Mouse (Mus musculus): ENCODE data around the gene Gpatch1.
A peak's percentile ranks its signal among the peaks of the same experiment; 100 is the strongest.

Gene Gpatch1

GRCm38 (mm10) chr7:35234361-35235245 is 83.6 kb downstream of the Gpatch1 start:
- DNase-seq (ENCODE audit: low spot score), result peak; percentile 98

- DNase-seq (ENCODE audit: low spot score), result no peak
These were observed 84.4 kb downstream of the Gpatch1 start for GRCm38 (mm10) chr7:35233861-35234260.

- no peak for DNase-seq (ENCODE audit: low spot score)
These were observed 85.3 kb downstream of the Gpatch1 start for GRCm38 (mm10) chr7:35232796-35233455.

GRCm38 (mm10) chr7:35230333-35230732 is 87.9 kb downstream of the Gpatch1 start:
- no peak for DNase-seq (ENCODE audit: low spot score)
